Mouse (Mus musculus) left cerebral cortex, postnatal 25 days (tissue): ENCODE data around the gene Gcnt2. TPM values are rescaled to one million over a fixed set of nuclear protein-coding genes. Genes with fewer than 3 reads are reported as not detected.

Experiments used
- DNase-seq, 2 experiments: peaks; one replicate each; pipeline ENCODE4 v3.0.0; 2022; ENCODE audit warnings: low spot score in 2 of 2, mixed read lengths in 1 of 2
- intact Hi-C: fragments of 180-260 bp; cut with DNase I; formaldehyde crosslinking; loops from one replicate; pipeline ENCODE4 v1.15.1; 2025
- total RNA-seq, 2 experiments: library from RNA; stranded (reverse); gene quantifications; 2 replicates each; pipeline ENCODE4 v1.2.3; 2021

Gcnt2 gene
- total RNA-seq, 2 experiments from 2014 or later, result 17.3 to 17.7 TPM

DNA sequence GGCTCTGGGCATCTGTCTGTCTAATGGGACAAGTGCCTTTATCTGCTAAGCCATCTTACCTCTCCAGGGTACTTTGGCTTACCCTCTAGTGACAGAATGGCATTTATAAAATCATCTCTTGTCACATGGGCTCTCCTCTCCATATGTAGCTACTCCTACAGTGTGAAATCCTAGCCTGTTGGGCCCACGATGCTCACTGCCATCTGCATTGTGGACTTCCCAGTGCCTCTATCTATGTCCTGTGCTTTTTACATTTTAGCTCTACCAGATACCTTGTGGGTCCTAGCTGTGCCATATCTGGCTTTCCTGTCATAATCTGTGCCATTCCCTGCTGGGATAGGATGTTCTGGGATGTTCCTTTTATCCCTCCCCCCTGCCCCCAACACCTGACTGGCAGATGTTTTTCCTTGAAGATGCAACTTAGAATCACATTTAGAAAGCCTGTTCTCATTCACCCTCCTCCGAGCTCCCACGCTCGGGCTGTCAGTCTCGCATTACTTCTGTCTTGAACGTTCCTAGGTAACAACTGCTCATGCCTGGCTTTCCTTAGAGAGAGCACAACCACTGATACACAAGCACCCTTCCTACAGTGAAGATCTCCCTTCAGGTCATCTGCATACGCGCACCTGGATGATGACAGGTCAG, 39.9 kb downstream of the Gcnt2 start:
- intact Hi-C loops, result no loop called here
- peak; percentile 51 to 87 for DNase-seq

DNA sequence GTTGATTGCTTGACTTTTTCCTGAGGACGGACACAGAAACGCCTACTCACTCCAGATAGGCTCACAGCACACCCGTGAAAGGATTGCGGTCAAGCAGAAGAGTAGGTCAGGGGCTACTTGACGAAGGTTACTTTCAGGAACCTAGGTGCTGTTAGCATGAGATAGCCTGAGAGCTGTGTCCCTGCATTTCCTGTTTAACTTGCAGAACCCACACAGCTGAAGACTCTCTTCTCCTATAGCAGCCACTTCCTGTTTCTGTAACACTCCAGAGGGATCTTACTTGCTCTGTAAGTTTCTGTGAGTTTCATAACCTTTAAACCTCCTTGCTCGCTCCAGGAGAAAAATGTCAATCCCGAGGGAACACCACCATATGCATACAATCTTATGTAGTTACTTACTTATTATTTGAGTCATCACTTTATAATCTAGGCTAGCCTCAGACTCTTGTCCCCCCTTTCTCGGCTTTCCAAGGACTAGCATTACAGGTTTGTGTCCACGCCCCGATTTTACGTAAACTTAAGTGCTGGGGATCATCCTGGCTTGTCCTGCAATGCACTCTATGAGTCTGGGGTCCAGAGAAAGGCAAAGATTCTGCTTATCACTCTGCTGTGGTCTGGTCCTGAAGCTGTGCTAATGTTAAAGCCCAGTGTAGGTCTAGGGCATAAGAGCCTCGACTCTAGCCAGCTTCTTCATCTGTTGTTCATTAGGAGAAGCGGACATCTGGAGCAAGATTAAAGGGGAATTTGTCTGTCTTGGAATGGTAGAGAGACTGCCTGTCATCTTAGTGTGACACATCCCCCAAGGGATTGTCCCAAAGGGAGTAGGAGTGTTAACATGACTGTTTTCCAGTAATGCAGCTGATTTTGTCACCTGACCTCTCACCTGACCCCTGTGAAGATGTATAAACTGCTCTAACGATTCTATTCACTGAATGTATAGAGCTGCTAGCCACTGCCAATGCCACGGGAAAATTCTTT, 40.7 kb downstream of the Gcnt2 start:
- intact Hi-C loops, result no loop called here
- no peak for DNase-seq

DNA sequence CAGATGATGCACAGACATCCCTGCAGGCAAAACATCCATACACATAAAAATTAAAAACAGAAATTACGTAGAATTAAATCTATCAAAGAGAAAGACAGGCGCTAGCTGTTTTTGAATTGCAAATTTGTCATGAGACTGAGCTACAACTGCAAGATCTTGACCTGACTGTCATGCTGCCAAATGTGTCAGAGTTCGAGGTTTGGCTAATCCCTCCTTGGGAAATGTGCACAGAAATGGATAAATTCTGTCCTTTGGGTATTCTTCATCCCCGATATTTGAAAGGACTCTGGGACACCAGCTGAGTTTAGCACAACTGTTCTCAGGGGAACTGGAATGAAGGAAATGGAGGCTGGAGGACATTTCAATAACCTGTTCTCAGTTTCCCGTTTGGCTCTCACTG, 41.7 kb downstream of the Gcnt2 start:
- intact Hi-C loops, result no loop called here
- no peak for DNase-seq

DNA sequence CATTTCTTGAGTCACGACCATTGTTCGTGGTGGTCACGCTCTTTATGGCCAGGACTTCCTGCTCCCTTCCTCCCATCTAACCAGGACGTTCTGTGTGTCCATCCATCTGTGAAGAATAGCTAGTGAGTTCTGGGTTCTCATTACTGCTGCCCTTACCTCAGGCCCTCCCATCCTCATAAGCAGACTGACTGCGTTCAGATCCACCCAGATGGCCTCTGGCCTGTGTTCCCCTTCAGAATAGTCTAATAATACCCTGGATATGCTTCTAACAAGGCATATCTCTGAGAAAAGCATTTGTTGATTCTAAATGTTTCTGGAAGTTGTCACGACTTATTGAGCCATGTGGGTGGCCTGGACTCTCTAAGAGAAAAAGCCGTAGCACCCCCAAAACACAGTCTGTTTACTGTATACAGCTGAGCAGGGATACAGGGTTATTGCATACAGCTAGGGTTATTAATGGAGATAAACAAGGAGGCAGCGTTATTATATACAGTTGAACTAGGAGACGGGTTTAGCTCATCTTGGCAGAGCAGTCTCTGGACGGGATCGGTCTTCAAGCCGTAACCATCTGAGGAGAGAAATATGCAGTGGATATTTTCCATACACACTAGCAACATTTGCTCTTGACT, 42.4 kb downstream of the Gcnt2 start:
- intact Hi-C loops, result no loop called here
- DNase-seq, result no peak

DNA sequence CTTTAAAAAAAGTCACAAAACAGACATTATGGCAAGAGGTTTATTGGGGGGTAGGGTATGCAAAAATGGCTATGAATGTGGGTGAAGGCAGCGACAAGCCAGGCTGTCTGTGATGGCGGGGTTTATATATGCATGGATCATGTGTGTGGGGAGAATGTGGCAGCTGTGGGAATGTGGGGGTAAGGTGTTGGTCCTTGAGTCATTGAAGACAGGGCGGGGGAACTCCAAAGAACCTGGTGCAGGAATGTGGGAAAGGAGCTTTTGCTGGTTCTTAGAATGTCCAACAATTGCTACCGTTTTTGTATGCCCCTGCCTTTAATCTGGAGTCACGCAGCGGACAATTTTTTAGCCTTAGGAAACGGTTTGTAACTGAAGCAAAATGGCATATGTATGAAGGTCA, 44.5 kb downstream of the Gcnt2 start:
- peak in 1 of 2 experiments; percentile 84 for DNase-seq
- intact Hi-C loops, result no loop called here

DNA sequence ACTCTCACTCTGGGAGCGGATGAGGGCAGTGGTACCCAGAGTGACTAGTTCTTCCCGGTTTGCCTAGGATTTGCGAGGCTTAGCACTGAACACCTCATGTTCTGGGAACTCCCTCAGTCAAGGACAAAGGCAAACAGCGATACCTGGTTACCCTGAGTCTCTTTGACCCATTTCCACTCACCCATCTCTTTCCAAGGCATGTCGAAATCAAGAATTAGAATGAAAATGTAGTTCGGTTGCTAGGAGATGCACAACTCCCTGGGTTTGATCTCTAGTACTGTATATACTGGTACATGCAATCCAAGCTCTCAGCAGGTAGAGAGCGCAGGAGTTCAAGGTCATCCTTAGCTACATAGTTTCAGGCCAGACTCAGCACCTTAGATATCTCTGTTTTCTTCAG, 47.0 kb downstream of the Gcnt2 start:
- DNase-seq, result no peak
- intact Hi-C loops, result no loop called here

DNA sequence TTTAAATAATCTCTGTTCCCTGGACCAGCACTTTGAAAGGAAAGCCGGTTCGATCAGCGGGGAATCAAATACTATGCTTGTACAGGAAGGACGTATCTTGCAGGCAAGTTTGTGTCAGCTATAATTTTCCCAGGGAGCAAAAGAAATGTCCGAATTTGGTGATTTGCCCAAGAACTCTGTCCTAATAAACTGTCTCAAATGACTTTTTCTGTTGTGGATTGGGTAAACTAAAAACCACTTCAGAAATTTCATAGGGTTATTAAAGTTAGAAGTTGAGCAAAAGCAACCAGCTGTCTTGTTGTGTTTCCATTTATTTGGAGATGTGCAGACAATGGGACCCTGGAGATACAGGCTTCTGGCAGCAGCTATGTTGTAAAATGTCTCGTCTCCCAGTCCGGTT, 47.7 kb downstream of the Gcnt2 start:
- intact Hi-C loops, result no loop called here
- no peak for DNase-seq

DNA sequence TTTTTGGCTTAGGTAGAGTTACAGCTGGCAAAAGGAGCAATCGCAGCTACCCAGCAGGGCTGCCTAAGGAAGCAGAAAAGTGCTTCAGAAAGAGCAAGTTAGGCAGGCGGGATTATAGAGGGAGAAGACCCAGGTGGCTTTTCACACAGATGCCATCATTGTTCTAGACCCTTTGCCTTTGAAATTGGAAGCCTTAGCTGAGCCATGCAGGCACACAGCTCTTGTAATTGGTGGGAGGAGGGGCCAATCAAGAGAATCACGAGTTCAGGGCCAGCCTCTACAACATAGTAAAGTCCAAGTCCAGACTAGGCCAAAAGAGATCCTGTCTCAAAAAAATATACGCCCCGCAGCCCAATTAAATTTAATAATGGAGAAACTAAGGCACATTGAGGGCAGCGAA, 48.5 kb downstream of the Gcnt2 start:
- intact Hi-C loops, result no loop called here
- DNase-seq, result no peak

DNA sequence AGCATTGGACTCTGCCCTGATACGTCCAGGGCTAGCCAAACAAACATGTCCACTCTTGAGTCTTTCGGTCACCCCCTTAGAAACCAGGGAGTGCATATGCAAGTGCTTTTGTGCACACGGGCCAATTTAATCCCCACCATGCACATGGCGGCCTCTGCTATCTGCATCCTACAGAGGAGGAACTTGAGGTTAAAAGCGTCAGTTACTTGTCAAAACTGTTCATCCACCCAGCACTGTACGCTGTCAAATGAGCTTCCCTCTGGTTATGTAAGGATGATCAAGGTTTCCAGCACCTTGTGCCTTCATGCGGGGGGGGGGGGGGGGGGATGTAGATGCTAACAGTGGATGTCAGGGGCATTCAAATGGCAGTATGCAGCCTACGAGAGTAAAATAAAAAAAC, 49.5 kb downstream of the Gcnt2 start:
- DNase-seq, result no peak
- intact Hi-C loops, result no loop called here

DNA sequence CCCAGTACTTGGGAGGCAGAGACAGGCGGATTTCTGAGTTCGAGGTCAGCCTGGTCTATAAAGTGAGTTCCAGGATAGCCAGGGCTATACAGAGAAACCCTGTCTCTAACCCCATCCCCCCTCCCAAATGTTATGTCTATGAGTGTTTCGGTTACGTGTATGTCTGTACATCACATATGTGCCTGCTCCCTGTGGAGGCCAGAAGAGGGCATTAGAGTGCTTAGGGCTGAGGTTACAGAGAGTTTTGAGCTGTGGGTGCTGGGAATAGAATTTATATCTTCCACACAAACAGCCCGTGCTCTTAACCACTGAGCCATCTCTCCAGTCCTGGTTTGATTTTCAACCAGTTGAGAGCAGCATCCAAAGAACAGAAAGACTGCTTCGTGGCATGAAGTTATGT, 50.5 kb downstream of the Gcnt2 start:
- intact Hi-C loops, result no loop called here
- DNase-seq, result no peak

DNA sequence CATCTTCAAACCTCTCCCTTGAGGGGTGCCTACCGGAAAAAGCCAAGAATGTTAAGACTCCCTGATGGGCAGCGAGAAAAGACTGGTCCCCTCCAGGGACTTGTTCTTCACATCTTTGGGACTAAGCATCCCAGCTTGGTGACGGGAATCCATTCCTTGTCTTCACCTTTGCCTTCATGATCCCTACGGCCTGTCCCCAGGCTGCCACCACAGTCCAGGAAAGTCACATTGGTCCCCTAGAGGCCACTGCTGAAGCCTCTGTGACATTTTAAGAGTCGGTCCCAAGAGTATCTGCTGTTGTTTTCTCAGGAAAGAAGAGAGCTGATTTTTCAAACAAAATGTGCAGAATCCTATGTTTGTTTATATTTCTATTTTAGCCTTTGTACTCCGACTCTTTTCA, 52.4 kb downstream of the Gcnt2 start:
- intact Hi-C loops, result no loop called here
- DNase-seq, result no peak

DNA sequence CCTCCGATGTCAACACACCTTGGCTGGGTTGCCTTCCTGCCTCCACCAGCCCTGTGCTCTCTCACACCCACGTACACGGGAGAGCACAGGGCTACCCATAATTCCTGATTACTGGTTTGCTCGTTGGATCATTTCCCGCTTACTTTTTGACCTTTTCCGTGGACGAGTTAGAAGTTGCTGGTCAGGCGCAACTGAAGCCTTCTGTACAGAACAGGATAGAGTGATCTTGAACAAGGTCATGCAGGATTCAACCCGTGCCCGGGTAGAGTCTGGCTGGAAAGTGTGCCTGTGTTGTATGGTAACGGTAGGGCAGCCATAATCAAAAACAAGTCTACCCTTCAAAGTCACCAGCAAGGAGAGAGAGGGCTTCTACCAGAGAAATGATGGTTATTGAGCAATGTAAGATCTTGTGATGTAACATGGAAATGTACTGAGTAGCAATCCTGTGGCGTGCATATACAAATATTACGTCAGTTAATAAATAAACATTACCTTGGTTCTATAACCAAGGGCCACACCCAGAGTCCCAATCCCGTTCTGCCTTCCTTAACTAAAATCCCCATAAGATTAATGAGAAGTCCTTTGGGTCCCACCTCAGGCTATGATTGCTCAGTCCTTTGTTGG, 54.0 kb downstream of the Gcnt2 start:
- no peak for DNase-seq
- intact Hi-C loops, result no loop called here

DNA sequence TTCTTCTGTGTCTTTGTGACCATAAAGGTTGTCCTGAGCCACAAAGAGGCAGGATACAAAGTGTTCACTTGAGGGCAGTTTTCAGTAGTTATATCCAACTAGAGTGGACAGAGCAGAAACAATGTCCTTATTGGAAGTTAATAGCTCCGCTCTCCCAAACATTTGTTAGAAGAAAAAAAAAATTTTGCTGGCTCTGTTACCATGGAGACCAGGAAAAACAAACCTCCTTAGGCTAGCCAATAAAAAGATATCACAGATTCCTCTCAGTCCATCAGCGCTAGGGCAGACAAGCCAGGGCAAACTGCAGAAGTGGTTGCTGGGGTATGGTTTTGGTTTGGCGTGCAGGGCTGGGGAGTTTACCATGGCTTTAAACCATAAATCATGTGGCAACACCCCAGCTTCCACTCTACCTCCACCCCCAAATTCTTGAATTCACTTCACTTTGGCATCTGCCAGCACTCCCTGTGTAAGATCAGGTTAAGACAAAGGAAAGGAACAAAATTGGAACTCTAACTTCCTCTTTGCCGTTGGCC, 54.6 kb downstream of the Gcnt2 start:
- no peak for DNase-seq
- intact Hi-C loops, result no loop called here

DNA sequence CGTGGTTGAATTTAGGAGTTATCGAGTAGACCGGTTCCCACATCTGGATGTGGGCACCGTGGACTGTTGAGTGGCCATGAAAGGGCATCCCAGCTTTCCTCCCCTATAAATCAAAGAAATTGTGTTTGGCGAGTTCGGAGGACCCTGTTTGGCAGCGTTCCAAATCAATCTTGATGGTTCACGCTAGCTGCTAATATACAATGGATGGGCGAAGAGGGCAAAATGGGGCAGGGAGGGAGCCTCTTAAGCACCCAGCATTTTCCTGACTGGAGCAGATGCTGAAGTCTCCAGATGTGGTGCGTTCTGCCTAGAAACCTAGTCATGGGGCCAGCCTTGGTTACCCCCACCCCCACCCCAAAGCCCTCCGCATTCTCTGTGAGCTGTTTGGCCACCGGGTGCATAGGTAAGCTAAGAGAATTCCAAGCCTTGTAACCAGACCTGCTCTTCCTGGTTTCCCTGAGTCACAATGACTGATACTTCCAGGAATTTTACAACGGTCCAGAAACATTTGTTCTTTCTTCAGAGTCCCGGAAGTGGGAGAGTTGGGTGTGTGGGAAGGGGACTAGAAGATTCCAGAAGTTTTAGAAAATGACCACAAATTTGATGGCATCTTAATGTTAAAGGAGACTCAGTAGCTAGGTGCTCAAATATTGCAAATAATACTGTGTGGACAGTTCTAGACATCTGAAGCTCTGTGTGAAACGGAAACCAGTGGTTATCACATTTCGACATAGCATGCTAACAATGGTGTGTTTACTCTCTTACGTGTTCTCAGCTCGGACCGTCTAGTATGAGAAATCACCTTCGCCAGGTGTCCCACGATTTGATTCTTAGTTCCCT, 57.0 kb downstream of the Gcnt2 start:
- no peak for DNase-seq
- intact Hi-C loops, result loop anchor here (2.0 to 5.0 kb wide), 2 partner anchors 59 to 84 kb away; partner anchors contain the start of genes Gcnt2 and Pak1ip1

DNA sequence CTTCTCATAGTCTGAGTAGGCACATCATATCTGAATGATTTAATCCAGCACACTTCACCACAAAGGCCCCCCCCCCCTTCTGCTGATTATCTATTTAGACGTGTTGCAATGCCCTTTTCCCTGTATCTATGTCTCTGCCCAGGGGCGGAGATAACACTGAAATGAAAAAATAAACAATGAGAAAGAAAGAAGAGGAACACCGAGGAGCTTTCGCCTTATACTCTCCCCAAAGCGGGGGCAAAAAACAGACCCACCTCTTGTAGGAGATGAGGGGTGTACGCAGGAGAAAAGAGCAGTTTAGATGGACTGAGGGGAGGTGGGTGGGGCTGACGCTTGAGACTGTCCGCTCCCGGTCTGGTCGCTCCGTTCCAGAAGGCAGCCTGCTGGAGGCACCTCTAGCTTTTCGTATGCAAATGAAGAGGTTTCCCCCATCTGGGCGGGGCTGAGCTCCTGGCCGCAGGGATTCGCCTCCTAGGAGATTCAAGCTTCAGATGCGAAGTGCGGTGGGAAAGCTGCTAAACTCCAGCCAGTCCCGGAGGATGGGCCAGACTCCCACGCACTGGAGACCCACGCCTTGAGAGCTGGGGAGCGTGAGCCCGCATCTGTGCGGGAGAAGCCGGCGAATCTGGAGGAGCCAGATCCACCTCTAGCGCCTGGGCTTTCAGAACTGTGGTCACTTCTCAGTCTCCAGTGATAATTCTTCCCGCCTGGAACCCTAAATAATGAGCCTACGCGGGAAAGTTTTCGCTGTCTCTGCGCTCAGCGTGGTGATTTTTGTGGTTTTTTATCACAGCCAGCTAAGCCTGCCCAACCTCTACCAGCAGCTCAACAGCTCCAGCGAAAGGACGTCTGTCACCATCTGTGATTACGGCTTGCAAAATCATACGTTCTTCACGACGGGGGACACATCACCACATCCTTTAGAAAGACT, 57.9 kb downstream of the Gcnt2 start:
- peak; percentile 56 to 74 for DNase-seq
- intact Hi-C loops, result loop anchor here (2.0 to 5.0 kb wide), 2 partner anchors 60 to 83 kb away; partner anchors contain the start of genes Gcnt2 and Pak1ip1

DNA sequence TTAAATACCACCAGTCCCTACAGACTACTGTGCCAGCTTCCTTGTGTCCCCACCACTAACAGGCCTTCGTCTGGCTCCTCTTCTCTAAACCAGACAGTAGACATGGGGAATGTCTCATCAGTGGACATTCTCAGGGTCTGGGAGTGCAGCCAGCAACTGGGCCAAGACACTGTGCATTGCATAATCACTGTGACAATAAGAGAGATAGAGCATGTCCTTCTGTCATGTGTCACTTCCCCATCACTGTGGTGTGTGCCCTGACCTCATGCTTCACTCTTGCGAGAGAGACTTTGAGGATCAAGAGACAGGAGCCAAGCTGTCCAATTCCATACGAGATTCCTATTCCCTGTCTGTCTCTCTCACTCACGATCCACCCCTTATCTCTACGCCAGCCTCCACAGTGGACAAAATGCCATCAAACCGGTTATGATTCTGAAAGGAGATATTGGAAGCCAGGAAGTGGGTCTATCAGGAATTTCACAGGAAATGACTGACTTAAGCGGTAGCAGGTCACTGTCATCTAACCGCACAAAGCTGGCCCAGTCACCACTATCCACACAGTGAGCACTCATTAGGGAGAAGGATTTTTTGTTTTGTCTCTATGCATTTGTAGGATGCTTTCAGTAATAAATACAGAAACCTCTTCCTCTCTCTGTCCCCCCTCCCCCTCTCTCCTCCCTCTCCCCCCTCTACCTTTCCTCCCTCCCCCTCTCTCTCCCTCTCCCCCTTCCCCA, 61.9 kb downstream of the Gcnt2 start:
- DNase-seq, result peak in 1 of 2 experiments; percentile 53
- intact Hi-C loops, result no loop called here

DNA sequence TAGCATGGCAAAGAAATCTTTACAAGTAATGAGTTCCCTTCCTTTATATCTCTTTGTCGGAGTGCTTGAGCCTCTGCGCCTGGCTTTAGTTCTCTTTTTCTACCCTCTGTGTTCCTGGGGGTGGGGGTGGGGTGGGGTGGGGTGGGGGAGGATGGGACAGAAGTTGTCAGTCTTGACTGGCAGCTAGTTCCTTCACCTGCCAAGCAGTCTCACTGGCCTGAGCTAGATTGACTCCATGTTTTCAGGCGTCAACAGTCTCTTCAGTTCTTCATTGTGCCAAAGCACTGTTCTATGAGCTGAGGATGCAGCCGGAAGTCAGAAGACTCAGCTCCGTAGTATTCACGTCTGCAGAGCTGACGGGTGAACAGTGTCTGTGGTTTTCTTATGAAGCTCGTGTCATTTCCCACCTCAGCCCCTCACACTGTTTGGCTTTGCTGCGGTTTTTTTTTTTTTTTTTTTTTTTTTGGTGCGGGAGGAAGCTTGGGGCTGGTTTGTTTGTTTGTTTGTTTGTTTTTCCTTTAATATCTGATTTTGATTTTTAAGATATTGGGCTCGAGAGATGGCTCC, 62.8 kb downstream of the Gcnt2 start:
- intact Hi-C loops, result no loop called here
- no peak for DNase-seq
